ENCODE assay signal across 8 mouse cellular contexts in genomic region chr6:39419386-39419850, GRCm38 (mm10). TPM values are rescaled to one million over a fixed set of nuclear protein-coding genes. Genes with fewer than 3 reads are reported as not detected.
DNase-seq lines count a peak whose midpoint lies in the region; ATAC-seq and TF ChIP-seq lines count a peak whose summit lies in the region.

No protein-coding gene starts in this region.

- no peak; the same call in 1 of the 2 replicates for ATAC-seq in hindbrain, postnatal 0 days

- H3K9me3 ChIP-seq in E14TG2a.4 (ENCODE audit: low read length): no peaks in the 10 kb centered on the region
- no peaks in the 10 kb centered on the region for H3K9me3 ChIP-seq in hindbrain, postnatal 0 days (ENCODE audit: low read length)

- H3K4me3 ChIP-seq in E14TG2a.4 (replicated peaks; ENCODE audit: low read length) (peak overlapping the region; percentile 98), macrophage (ENCODE audit: inconsistent target) (peak overlapping the region; percentile 72)
- peak overlapping the region; percentile 77 for H3K4me3 ChIP-seq in brown adipose tissue, adult 24 weeks (ENCODE audit: insufficient read depth, low read depth, low read length)
- H3K4me3 ChIP-seq in hindbrain, postnatal 0 days (ENCODE audit: low read length): peak overlapping the region; percentile 97

- H3K4me1 ChIP-seq in E14TG2a.4 (replicated peaks; ENCODE audit: low read depth, low read length): peaks cover 58% of the 10 kb centered on the region
- no peaks in the 10 kb centered on the region; the same call in 1 of the 2 replicates for H3K4me1 ChIP-seq in brown adipose tissue, adult 24 weeks (ENCODE audit: control insufficient read depth, insufficient read depth, insufficient read length, low read length)
- H3K4me1 ChIP-seq in hindbrain, postnatal 0 days (ENCODE audit: insufficient read depth, low read length): no peaks in the 10 kb centered on the region; the same call in 1 of the 2 replicates

- DNase-seq in kidney, adult 9 months: peak; percentile 40
- no peak for DNase-seq in kidney, adult 18-20 months
- peak; percentile 65 for DNase-seq in hindbrain, postnatal 0 days (ENCODE audit: low spot score)
- DNase-seq in spleen, postnatal 14 days (ENCODE audit: low spot score in 2 of 2): no peak
- no peak for DNase-seq in MN1 (ENCODE audit: low spot score)

- WGBS in hindbrain, postnatal 0 days: under 1% methylated on average over 43 of the region's 43 CpGs
- under 1% methylated on average over 43 of the region's 43 CpGs for WGBS in macrophage (ENCODE audit: missing documents)

- no peaks in the 10 kb centered on the region for H3K27me3 ChIP-seq in E14TG2a.4 (ENCODE audit: insufficient read depth, low read length)
- H3K27me3 ChIP-seq in hindbrain, postnatal 0 days (ENCODE audit: insufficient read depth, low read length): no peaks in the 10 kb centered on the region

- peaks cover 51% of the 10 kb centered on the region for H3K79me2 ChIP-seq in macrophage (ENCODE audit: inconsistent target)

- H3K36me3 ChIP-seq in E14TG2a.4 (ENCODE audit: insufficient read depth, low read length) (peaks cover 41% of the 10 kb centered on the region), macrophage (ENCODE audit: inconsistent target) (no peaks in the 10 kb centered on the region)
- H3K36me3 ChIP-seq in hindbrain, postnatal 0 days (ENCODE audit: insufficient read depth, low read length): no peaks in the 10 kb centered on the region

- H3K27ac ChIP-seq in brown adipose tissue, adult 24 weeks (replicated peaks; ENCODE audit: low read depth, low read length): no peak overlapping the region
- peak overlapping the region; percentile 96 for H3K27ac ChIP-seq in hindbrain, postnatal 0 days
- peak overlapping the region; percentile 68 for H3K27ac ChIP-seq in macrophage

- TF ChIP-seq CTCF in E14TG2a.4 (conservative IDR thresholded peaks at IDR 0.05; ENCODE audit: low read length): no peak
- TF ChIP-seq CTCF in hindbrain, postnatal 0 days (IDR thresholded peaks at IDR 0.05; ENCODE audit: low read depth): no peak

- H3K4me2 ChIP-seq in hindbrain, postnatal 0 days (ENCODE audit: low read depth, low read length): peak overlapping the region; percentile 67

- peak overlapping the region; percentile 97 for H3K9ac ChIP-seq in hindbrain, postnatal 0 days (replicated peaks; ENCODE audit: low read length)

RNA-seq across cellular contexts. Expression of gene Mkrn1, which starts 0.8 kb away (rescaled TPM):
- polyA plus RNA-seq in brown adipose tissue, adult 24 weeks (2012; ENCODE audit: insufficient read depth, insufficient read length, missing spikeins): 19.3 and 32.6 TPM in 2 replicates
- total RNA-seq in hindbrain, postnatal 0 days (2014; rRNA removed): 212 and 244 TPM in 2 replicates
- 204 and 219 TPM in 2 replicates for polyA plus RNA-seq in hindbrain, postnatal 0 days (2015; fragmentation: Nextera tagmentation; extraction: Ambion mirVana)
- total RNA-seq in macrophage (2018; cell fraction: chromatin; rRNA removed): 100 to 1,000 TPM in 2 of 26 experiments, 10 to 100 TPM in 24; 34.5 to 123 (median 75.5) TPM
- total RNA-seq in macrophage (2018; cell fraction: cytosol; rRNA removed): 100 to 1,000 TPM in 22 of 26 experiments, 10 to 100 TPM in 4; 88.1 to 147 (median 115) TPM
- total RNA-seq in macrophage (2018; cell fraction: nucleus; rRNA removed): 100 to 1,000 TPM in 4 of 26 experiments, 10 to 100 TPM in 22; 41.3 to 129 (median 78.9) TPM
- 84.9 to 132 TPM (median 125 TPM) in 3 replicates for polyA plus RNA-seq in macrophage (2018)

RNA-seq across cellular contexts. Expression of gene Rab19, which starts 38.4 kb away (rescaled TPM):
- not detected in 2 replicates for polyA plus RNA-seq in brown adipose tissue, adult 24 weeks (2012; ENCODE audit: insufficient read depth, insufficient read length, missing spikeins)
- total RNA-seq in hindbrain, postnatal 0 days (2014; rRNA removed): 0.47 TPM in 1 of 2 replicates, not detected in the other
- polyA plus RNA-seq in hindbrain, postnatal 0 days (2015; fragmentation: Nextera tagmentation; extraction: Ambion mirVana): 0.33 and 0.58 TPM in 2 replicates
- 10 to 100 TPM in 3 of 26 experiments, 1 to 10 TPM in 21, under 1 TPM in 2; 0.75 to 14.6 (median 3.3) TPM for total RNA-seq in macrophage (2018; cell fraction: chromatin; rRNA removed)
- total RNA-seq in macrophage (2018; cell fraction: cytosol; rRNA removed): 10 to 100 TPM in 8 of 26 experiments, 1 to 10 TPM in 18; 3.4 to 13.4 (median 8.6) TPM
- total RNA-seq in macrophage (2018; cell fraction: nucleus; rRNA removed): 10 to 100 TPM in 3 of 26 experiments, 1 to 10 TPM in 23; 1.6 to 16.4 (median 6.1) TPM
- 3.6 to 21.5 TPM (median 8.0 TPM) in 3 replicates for polyA plus RNA-seq in macrophage (2018)

RNA-seq across cellular contexts. Expression of gene Slc37a3, which starts 41.9 kb away (rescaled TPM):
- 7.4 and 11.0 TPM in 2 replicates for polyA plus RNA-seq in brown adipose tissue, adult 24 weeks (2012; ENCODE audit: insufficient read depth, insufficient read length, missing spikeins)
- total RNA-seq in hindbrain, postnatal 0 days (2014; rRNA removed): 25.0 and 45.6 TPM in 2 replicates
- 46.2 and 48.2 TPM in 2 replicates for polyA plus RNA-seq in hindbrain, postnatal 0 days (2015; fragmentation: Nextera tagmentation; extraction: Ambion mirVana)
- total RNA-seq in macrophage (2018; cell fraction: chromatin; rRNA removed): 100 to 1,000 TPM in 10 of 26 experiments, 10 to 100 TPM in 16; 32.0 to 265 (median 86.3) TPM
- total RNA-seq in macrophage (2018; cell fraction: cytosol; rRNA removed): 10 to 100 TPM in 25 of 26 experiments, 1 to 10 TPM in 1; 7.4 to 39.5 (median 16.4) TPM
- 100 to 1,000 TPM in 7 of 26 experiments, 10 to 100 TPM in 19; 29.6 to 251 (median 52.5) TPM for total RNA-seq in macrophage (2018; cell fraction: nucleus; rRNA removed)
- 15.2 to 33.3 TPM (median 21.6 TPM) in 3 replicates for polyA plus RNA-seq in macrophage (2018)

Comparison
In these comparisons a context has a peak if more than half of its experiments do, and no peak if none do; other contexts are left out.
1. DNase-seq: peak in kidney, adult 9 months (single experiment) and hindbrain, postnatal 0 days (single experiment); none in kidney, adult 18-20 months (single experiment), spleen, postnatal 14 days (0 of 2) and MN1 (single experiment).
2. Peak in every context shown above with its lines, with median percentiles within 50 percentile points of each other: H3K4me3 ChIP-seq.